Mouse (Mus musculus) kidney, postnatal 0 days (tissue): Measurements from ENCODE around the gene Fxyd7. TPM values are rescaled to one million over a fixed set of nuclear protein-coding genes. Genes with fewer than 3 reads are reported as not detected.

Experiments
- ATAC-seq: fragments of 200-750 bp; cut with Nextera tagmentation; replicated peaks from 2 replicates; pipeline ENCODE4 v1.8.0; 2017; ENCODE audit warnings: low read depth, moderate number of reproducible peaks, moderate TSS enrichment, moderate library complexity; ENCODE audit not compliant: low FRiP score
- DNase-seq: peaks from one replicate; pipeline ENCODE4 v3.0.0-alpha.2; 2016; ENCODE audit warnings: low spot score
- H3K27ac ChIP-seq: fragments of 300-500 bp; sonication (generic); 2 replicates; pipeline ENCODE4 v1.5.1; 2014; ENCODE audit warnings: mild to moderate bottlenecking
- H3K27me3 ChIP-seq: fragments of 300-500 bp; sonication (generic); 2 replicates; pipeline ENCODE4 v1.6.1; 2014; ENCODE audit warnings: low read length, mixed read lengths; ENCODE audit not compliant: insufficient read depth
- H3K36me3 ChIP-seq: fragments of 300-500 bp; sonication (generic); 2 replicates; pipeline ENCODE4 v1.6.1; 2014; ENCODE audit warnings: low read length, mixed read lengths; ENCODE audit not compliant: insufficient read depth
- H3K4me1 ChIP-seq: fragments of 300-500 bp; sonication (generic); replicated peaks from 2 replicates; pipeline ENCODE4 v1.6.1; 2014; ENCODE audit warnings: antibody characterized with exemption, low read length, mixed read lengths; ENCODE audit not compliant: insufficient read depth
- H3K4me2 ChIP-seq: fragments of 300-500 bp; sonication (generic); 2 replicates; pipeline ENCODE4 v1.6.1; 2014; ENCODE audit warnings: mild to moderate bottlenecking, low read length, moderate library complexity, mixed read lengths
- H3K4me3 ChIP-seq: fragments of 300-500 bp; sonication (generic); replicated peaks from 2 replicates; pipeline ENCODE4 v1.5.1; 2014; ENCODE audit warnings: low read depth, low read length
- H3K9ac ChIP-seq: fragments of 300-500 bp; sonication (generic); 2 replicates; pipeline ENCODE4 v1.6.1; 2014; ENCODE audit warnings: low read depth, low read length
- H3K9me3 ChIP-seq: fragments of 300-500 bp; sonication (generic); replicated peaks from 2 replicates; pipeline ENCODE4 v1.6.1; 2016; ENCODE audit warnings: low read length, inconsistent platforms, mixed read lengths
- CTCF ChIP-seq: IDR thresholded peaks from 2 replicates; pipeline ENCODE4 v1.5.1; 2016; ENCODE audit warnings: antibody characterized with exemption, low read depth, mild to moderate bottlenecking, moderate library complexity
- WGBS: fragments of 180-500 bp; shearing (Covaris S2); extraction: QIAGEN DNeasy Blood & Tissue Kit; methylation state at CpG from one replicate; pipeline ENCODE4 v1.1.7; 2014; 5-methylcytosine and 5-hydroxymethylcytosine counted together
- polyA plus RNA-seq: library from polyadenylated mRNA; unstranded; fragments of >200 nt; fragmentation: Nextera tagmentation; extraction: Ambion mirVana; gene quantifications from 2 replicates; pipeline ENCODE4 v1.2.1, GENCODE M21; 2015

The Fxyd7 gene
- polyA plus RNA-seq, 1 experiment from 2014 or later: 8.5 TPM

GRCm38 (mm10) chr7:31094774-31095501, 43.7 kb upstream of the Fxyd7 start:
- Histone ChIP-seq H3K4me2 (no peak overlapping the region), H3K27ac (no peak overlapping the region), H3K4me1 (no peaks in the 10 kb centered on the region), H3K36me3 (no peaks in the 10 kb centered on the region), H3K27me3 (no peaks in the 10 kb centered on the region), H3K4me3 (no peak overlapping the region), H3K9me3 (no peaks in the 10 kb centered on the region), H3K9ac (no peak overlapping the region)
- WGBS: 40% methylated on average over 12 of the region's 12 CpGs
- DNase-seq (no peak), ATAC-seq (no peak)
- peak; percentile 13; the same call in 1 of the 2 replicates for TF ChIP-seq CTCF

DNA sequence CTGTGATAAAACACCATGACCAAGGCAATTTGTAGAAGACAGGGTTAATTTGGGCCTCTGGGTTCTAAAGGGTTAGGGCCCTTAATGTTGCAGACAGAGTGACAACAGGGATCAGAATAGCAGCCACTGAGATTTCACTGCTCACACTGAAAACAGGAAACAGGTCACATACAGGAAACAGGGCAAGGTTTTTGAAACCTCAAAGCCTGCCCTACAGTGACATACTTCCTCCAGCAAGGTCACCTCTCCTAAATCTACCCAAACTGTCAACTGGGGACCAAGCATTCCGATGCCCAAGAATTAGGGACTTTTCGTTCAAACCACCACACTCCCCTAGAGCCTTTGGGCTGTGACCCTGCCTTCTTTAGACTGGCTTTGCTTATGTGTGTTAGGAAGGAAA, 38.5 kb upstream of the Fxyd7 start:
- Histone ChIP-seq H3K4me3 (no peak overlapping the region), H3K27me3 (no peaks in the 10 kb centered on the region), H3K4me1 (peaks cover 3% of the 10 kb centered on the region; the same call in 1 of the 2 replicates), H3K9me3 (no peaks in the 10 kb centered on the region), H3K27ac (0 out of 2 replicates have a peak overlapping the region, but pooled peaks have one; percentile 36), H3K36me3 (no peaks in the 10 kb centered on the region), H3K4me2 (no peak overlapping the region), H3K9ac (no peak overlapping the region)
- TF ChIP-seq CTCF: no peak
- DNase-seq: peak; percentile 39
- WGBS: 68% methylated on average over 2 of the region's 2 CpGs
- no peak for ATAC-seq

- Histone ChIP-seq H3K9ac (no peak overlapping the region), H3K27me3 (no peaks in the 10 kb centered on the region), H3K27ac (no peak overlapping the region), H3K4me1 (peaks cover 6% of the 10 kb centered on the region; the same call in 1 of the 2 replicates), H3K4me3 (no peak overlapping the region), H3K36me3 (no peaks in the 10 kb centered on the region), H3K4me2 (no peak overlapping the region), H3K9me3 (no peaks in the 10 kb centered on the region)
- no peak for DNase-seq
- TF ChIP-seq CTCF: no peak
- no peak for ATAC-seq
- WGBS: 68% methylated on average over 3 of the region's 3 CpGs
Observed at GRCm38 (mm10) chr7:31088206-31088605, 36.9 kb upstream of the Fxyd7 start.

DNA sequence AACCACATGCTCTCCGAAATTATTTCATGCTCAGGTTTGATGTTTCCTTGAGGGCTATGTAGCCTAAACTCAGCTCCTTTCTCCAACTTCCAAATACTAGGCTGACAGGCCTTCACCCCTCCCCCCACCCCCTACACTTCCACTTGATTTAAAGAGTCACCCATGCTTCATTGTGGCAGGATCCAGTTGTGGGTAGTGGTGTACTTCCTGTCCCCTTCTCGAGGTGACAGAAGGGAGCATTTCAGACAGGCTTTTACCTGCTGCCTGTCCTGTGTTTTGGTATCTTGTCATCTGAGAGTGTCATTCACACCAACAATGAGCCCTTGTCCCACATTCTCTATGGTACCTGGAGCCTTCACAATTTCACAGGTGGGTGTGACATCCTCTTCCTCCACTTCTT, 36.0 kb upstream of the Fxyd7 start:
- no peak for DNase-seq
- H3K27ac ChIP-seq: no peak overlapping the region

DNA sequence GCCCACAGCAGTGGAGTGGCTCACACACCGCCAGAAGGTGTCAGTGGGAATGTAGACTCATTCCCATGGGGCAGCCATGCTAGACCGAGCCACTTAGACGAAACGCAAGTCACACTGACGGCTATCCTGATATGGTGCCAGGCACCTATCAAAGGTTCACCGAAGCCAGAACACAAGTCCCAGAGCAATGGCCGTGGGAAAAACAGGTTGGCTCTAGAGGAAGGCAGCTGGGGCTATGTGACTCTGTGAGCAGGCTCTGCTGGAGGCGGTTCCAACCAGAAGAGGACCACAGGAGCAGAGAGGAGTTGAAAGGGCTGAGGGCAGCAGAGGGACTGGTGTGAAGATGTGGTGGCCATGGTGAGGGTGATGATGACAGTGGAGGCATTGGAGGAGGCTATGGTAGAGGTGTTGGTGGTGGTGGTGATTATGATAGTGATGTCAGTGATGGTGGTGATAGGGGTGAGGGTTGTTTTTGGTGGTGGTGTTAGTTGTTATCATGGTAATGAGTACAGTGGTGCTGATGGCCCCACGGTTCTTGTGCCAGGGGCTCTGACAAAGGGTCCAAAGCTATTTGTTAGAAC, 35.0 kb upstream of the Fxyd7 start:
- no peak for DNase-seq
- no peak for TF ChIP-seq CTCF
- H3K27me3 ChIP-seq: no peaks in the 10 kb centered on the region
- peaks cover 6% of the 10 kb centered on the region; the same call in 1 of the 2 replicates for H3K4me1 ChIP-seq
- no peaks in the 10 kb centered on the region for H3K36me3 ChIP-seq
- H3K27ac ChIP-seq: no peak overlapping the region
- H3K9me3 ChIP-seq: no peaks in the 10 kb centered on the region
- H3K4me3 ChIP-seq: no peak overlapping the region
- 82% methylated on average over 9 of the region's 9 CpGs for WGBS
- H3K4me2 ChIP-seq: no peak overlapping the region
- no peak overlapping the region for H3K9ac ChIP-seq
- no peak for ATAC-seq

More for the DNA sequence above, 36.0 kb upstream of the Fxyd7 start:
- Histone ChIP-seq H3K36me3 (no peaks in the 10 kb centered on the region), H3K4me3 (no peak overlapping the region), H3K4me2 (no peak overlapping the region), H3K9me3 (no peaks in the 10 kb centered on the region), H3K9ac (no peak overlapping the region), H3K4me1 (peaks cover 6% of the 10 kb centered on the region; the same call in 1 of the 2 replicates), H3K27me3 (no peaks in the 10 kb centered on the region)
- TF ChIP-seq CTCF: no peak
- no peak for ATAC-seq
- 41% methylated on average over 2 of the region's 2 CpGs for WGBS

DNA sequence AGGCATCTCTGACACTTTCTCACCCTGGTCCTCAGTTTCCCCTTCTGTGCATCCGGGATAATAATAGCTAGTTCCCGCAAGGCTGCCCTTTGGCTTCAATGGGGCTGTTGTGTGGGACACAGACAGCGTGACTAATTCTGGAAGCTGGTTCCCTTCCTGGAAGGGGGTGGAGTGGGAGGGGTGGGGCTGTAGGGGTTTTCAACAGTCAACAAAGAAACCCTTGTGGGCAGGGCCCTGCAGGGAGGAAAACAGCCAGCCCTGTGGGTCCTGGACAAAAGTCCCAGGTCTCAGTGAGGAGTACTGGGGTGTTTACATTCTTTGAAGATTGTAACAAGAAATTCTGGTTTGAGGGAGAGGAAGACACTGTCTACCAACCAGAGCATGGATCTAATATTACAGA, 33.9 kb upstream of the Fxyd7 start:
- no peak overlapping the region for H3K4me2 ChIP-seq
- H3K9me3 ChIP-seq: no peaks in the 10 kb centered on the region
- DNase-seq (no peak), ATAC-seq (no peak)
- H3K27me3 ChIP-seq: no peaks in the 10 kb centered on the region
- H3K27ac ChIP-seq: no peak overlapping the region
- WGBS: 39% methylated on average over 3 of the region's 3 CpGs
- no peaks in the 10 kb centered on the region for H3K36me3 ChIP-seq
- H3K4me1 ChIP-seq: peaks cover 6% of the 10 kb centered on the region; the same call in 1 of the 2 replicates
- no peak overlapping the region for H3K9ac ChIP-seq
- H3K4me3 ChIP-seq: no peak overlapping the region
- no peak for TF ChIP-seq CTCF
